Mouse (Mus musculus) ES-Bruce4 (cell line): ENCODE measurements at regions not wholly inside any gene's neighbourhood (a gene's known extent, or its start where the extent isn't known, plus 50 kb on each side); places are given as distances from the start of the nearest gene placed in this dataset.

Experiments
- CTCF ChIP-seq: IDR thresholded peaks from one replicate; pipeline ENCODE4 v1.8.1; 2011; ENCODE audit warnings: low read depth, low read length
- EP300 ChIP-seq: IDR thresholded peaks from 2 replicates; pipeline ENCODE4 v1.6.1; 2011; ENCODE audit warnings: low read depth, low read length; ENCODE audit not compliant: insufficient read depth
- POLR2A ChIP-seq: IDR thresholded peaks from one replicate; pipeline ENCODE4 v1.8.1; 2011; ENCODE audit warnings: low read length; ENCODE audit not compliant: insufficient read depth

GRCm38 (mm10) chr2:139356280-139357010, 137.3 kb upstream of the Sptlc3 start:
- no peak for TF ChIP-seq CTCF
- no peak for TF ChIP-seq POLR2A
- no peak for TF ChIP-seq EP300
